Mouse (Mus musculus) urinary bladder, postnatal 36 days (tissue): Measurements from ENCODE around the gene Mctp1.
A peak's percentile ranks its signal among the peaks of the same experiment; 100 is the strongest.

Source experiments
- DNase-seq, 2 experiments: peaks; one replicate each; pipeline ENCODE4 v3.0.0; 2022; ENCODE audit warnings: low spot score in 2 of 2, mixed read lengths in 1 of 2

Mctp1 gene

DNA sequence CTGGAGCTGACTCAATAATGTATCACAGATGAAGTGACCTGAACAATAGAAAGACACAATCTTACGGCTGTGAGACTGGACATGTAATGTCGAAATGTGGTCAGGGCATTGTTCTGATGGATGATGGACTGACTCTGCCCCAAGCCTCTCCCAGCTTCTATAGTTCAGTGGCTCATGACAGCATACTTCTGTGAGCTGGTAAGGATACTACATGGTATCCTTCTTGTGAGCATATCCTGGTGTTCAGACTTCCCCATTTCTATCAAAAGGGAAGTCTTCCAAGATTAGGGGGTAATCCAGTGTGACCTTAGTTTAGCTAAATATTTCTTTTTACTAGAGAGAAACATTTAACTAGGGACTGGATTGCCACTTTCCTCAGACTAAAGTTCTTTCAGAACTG is 227.2 kb downstream of the Mctp1 start:
- no peak for DNase-seq

- DNase-seq = no peak
These were observed 235.8 kb downstream of the Mctp1 start for GRCm38 (mm10) chr13:76620111-76620510.

GRCm38 (mm10) chr13:76620525-76620924 is 236.2 kb downstream of the Mctp1 start:
- DNase-seq = no peak

DNA sequence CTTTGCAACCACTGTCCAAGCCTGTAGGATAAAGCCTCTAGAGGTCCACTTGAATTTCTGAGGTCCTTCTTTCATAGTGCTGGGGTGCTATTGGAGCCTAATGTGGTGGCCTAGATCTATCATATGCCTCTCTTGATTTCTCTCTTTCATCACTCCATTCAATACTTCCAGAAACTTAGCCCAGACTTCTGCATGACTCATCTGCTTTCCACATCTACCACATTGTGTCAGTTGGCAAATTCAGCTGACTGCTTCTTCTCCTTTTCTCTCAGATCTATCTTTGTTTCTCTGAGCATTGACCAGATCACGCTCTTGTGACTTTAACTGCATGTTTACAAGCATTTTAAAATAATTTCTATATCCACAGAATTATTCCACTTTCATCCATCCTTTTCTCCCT is 249.4 kb downstream of the Mctp1 start:
- no peak for DNase-seq

GRCm38 (mm10) chr13:76638282-76638681 is 253.9 kb downstream of the Mctp1 start:
- no peak for DNase-seq

GRCm38 (mm10) chr13:76659523-76659922 is 275.2 kb downstream of the Mctp1 start:
- DNase-seq = no peak

- DNase-seq = no peak
These were observed 297.0 kb downstream of the Mctp1 start for GRCm38 (mm10) chr13:76681286-76681685.

DNA sequence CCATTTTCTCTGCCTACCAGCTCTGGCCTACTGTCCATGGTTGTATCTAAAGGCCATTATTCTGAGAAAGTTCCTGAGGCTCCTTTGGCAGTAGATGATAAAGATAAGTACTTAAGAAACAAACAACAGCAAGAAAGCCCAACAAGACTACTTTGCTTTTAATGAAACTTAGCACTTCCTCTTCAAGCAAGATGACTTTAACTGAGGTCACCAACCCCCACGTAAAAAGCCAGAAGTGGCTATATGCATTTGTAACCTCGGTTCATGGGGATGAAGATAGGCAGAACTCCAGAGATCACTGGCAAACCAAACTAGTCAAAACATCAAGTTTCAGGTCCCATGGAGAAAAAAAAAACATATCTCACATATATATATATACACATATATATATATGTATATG is 305.0 kb downstream of the Mctp1 start:
- DNase-seq = no peak

GRCm38 (mm10) chr13:76690143-76690542 is 305.8 kb downstream of the Mctp1 start:
- no peak for DNase-seq

- DNase-seq = no peak
These were observed 306.4 kb downstream of the Mctp1 start for GRCm38 (mm10) chr13:76690697-76691096.

DNA sequence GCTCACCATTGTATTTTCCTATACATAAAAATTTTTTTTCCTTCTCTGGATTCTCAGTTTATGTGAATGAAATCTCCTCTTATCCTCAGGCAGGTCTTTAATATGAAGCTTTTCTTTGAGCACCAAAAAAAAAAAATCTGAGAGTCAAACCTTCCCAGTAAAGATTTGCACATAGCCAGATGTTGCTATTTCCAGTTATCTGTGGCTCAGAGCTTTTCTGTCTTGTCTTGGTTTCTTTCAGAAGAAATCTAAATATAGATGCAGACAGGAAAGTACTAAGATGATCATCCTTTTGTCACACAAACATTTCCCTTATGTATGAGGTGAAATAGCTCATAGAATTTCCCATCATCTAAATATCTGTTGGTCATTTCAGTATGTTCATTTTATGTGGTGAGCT is 349.7 kb downstream of the Mctp1 start:
- DNase-seq = no peak

GRCm38 (mm10) chr13:76750663-76751429 is 366.5 kb downstream of the Mctp1 start:
- no peak for DNase-seq

DNA sequence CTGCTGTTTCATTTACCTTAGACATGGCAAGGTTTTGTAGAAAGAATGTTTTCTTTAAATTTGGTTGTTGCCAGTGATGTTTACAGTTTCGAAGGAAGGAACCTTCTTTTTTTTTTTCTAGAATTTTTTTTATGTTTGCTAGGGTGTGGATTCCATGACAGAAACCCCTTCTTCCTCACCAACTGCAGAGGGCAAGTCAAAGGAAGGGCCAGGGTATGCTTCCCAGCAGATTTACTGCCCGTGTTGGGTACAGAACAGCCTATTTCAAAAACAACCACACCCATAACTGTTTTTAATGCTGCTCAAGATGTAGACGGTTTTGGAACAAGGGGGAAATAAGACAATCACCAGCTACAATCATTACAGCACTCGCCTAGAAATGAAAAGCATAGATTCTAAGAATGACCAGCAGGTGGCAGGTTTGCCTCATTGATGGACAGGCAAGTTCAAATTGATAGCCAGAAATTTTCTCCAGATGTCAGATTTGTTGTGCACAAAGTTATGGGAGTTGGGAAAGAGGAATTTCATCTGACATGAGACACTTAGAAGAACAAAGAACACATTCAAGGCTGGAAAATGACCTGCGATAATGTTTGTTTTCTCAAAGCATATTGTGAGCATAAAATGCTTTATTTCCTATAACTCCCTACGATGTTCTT is 375.6 kb downstream of the Mctp1 start:
- peak; percentile 3 to 6 for DNase-seq

DNA sequence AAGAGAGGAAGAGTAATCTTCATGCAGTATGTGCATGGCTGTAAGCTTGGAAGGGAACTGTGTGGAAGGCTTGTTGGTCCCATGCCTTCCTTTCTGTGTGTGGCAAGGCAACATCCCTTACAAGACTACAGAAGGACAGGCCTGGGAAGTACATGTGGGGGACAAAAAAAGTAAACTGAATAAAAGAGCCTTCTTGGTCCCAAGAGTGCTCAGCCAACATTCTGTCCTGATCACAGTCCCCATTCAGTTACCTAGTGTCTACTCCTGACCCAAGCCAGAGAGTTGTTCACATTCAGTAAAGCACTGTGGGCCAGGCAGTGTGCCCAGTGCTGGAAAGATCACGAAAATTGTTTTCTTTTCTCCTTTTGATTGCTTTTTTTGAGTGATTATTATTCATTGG is 415.3 kb downstream of the Mctp1 start:
- DNase-seq = no peak

DNA sequence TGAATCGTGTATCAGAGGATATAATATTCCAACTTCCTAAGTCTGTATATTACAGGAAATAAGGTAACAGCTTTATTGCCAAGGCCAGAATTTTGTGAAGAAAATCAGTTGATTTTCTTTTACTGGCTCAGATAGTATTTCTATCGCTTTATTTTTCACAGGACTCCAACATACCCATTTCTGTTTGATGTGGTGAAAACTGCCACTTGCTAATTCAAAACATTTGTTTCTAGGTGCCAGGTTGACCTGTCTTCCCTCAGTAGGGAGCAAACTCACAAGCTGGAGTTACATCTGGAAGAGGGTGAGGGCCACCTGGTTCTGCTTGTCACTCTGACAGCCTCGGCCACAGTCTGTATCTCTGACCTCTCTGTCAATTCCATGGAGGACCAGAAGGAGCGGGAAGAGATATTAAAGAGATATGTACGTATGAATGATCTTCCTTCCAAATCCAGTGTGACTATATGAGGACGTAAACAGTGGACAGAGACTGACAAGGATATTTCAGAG is 416.8 kb downstream of the Mctp1 start:
- no peak for DNase-seq

- no peak for DNase-seq
These were observed 417.9 kb downstream of the Mctp1 start for GRCm38 (mm10) chr13:76802051-76802728.

- no peak for DNase-seq
These were observed 418.6 kb downstream of the Mctp1 start for GRCm38 (mm10) chr13:76802926-76803325.

GRCm38 (mm10) chr13:76803799-76804198 is 419.5 kb downstream of the Mctp1 start:
- DNase-seq = no peak

DNA sequence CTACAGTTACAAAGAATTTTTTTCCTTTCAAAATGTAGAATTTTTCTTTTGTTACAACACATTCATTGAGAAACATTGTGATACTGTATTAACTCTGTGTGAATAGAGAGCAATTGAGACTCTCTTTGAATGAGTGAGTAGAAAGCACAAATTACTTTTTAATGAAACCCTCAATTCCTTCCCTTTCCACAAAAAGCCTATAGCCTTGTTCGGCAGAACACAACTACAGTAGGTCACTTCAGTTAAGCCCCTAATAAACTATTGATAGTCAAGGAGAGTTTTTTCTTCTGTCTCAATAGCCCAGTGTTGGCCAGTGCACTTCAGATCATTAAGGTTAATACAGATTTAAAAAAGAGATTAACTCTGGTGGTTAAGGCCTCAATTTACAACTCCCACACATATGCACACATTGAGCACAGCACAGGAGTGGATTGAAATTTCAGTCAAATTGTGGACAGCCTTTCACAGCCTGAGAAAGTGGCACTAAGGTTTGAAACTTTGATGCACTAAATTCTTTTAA is 424.6 kb downstream of the Mctp1 start:
- no peak for DNase-seq

DNA sequence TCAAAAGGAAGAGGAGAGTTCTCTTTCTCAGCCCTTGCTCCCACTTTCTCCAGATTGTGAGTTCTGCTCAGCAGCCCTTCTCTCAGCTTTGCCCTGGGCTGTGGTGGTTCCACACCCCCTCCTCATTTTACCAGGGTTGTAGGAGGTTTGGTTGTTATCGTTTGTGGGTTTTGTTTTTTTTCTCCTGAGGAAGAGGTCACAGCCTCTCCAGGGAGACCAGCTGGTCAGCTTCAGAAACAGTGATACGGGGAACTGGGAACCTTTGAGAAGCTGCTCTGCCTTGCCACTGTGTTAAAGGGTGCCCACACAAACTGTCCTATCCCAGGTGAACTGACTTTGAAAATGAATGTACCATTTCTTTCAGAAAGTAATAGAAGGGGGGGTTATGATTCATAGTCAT is 425.5 kb downstream of the Mctp1 start:
- DNase-seq = no peak

- DNase-seq = no peak
These were observed 426.2 kb downstream of the Mctp1 start for GRCm38 (mm10) chr13:76810496-76810939.

DNA sequence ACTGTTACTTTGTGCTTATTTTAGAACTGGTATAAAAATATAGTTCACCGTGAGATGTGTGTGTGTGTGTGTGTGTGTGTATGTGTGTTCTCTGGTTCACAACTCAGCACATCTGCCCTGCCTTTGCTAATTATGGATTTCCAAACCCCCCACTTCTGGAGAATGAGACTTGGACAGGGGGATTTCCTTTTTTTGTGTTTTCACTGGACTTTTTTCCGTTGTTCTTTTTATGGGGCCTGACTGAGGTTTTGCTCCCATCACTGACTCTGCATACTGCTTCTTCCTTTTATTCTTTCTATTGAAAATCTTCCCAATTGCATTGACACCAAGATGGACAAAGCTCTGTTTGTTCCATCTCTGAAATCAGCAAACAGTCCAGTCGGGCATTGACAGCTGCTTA is 438.7 kb downstream of the Mctp1 start:
- no peak for DNase-seq
